Mouse (Mus musculus): ENCODE measurements around the gene Nrxn1. TPM values are rescaled to one million over a fixed set of nuclear protein-coding genes. Genes with fewer than 3 reads are reported as not detected.

Gene Nrxn1
- total and polyA plus RNA-seq, 3 experiments = not detected

- DNase-seq (ENCODE audit: extremely low read depth) = no peak
- no peak overlapping the region for H3K27ac ChIP-seq (ENCODE audit: insufficient read depth, low read depth)
- peaks cover 11% of the 10 kb centered on the region for H3K9me3 ChIP-seq (replicated peaks; ENCODE audit: low read length)
- TF ChIP-seq ZMIZ1 (IDR thresholded peaks at IDR 0.05; ENCODE audit: low read depth, low read length) (no peak), ETS1 (conservative IDR thresholded peaks at IDR 0.05; ENCODE audit: low read depth, low read length) (no peak), MYC (IDR thresholded peaks at IDR 0.05; ENCODE audit: low read depth, low read length) (no peak), RCOR1 (conservative IDR thresholded peaks at IDR 0.05; ENCODE audit: low read depth, low read length) (no peak), UBTF (IDR thresholded peaks at IDR 0.05; ENCODE audit: low read depth, low read length) (no peak), PAX5 (IDR thresholded peaks at IDR 0.05; ENCODE audit: low read length) (no peak), ZKSCAN1 (IDR thresholded peaks at IDR 0.05; ENCODE audit: borderline replicate concordance, low read depth, low read length) (no peak), NRF1 (IDR thresholded peaks at IDR 0.05; ENCODE audit: low read depth, low read length) (no peak), POLR2A (IDR thresholded peaks at IDR 0.05; ENCODE audit: low read depth, low read length) (no peak), NELFE (IDR thresholded peaks at IDR 0.05; ENCODE audit: low read depth, low read length) (no peak), E2F4 (IDR thresholded peaks at IDR 0.05; ENCODE audit: insufficient replicate concordance, low read depth, low read length) (no peak), MEF2A (IDR thresholded peaks at IDR 0.05; ENCODE audit: borderline replicate concordance, low read depth, low read length) (no peak)
- no peaks in the 10 kb centered on the region for H3K4me1 ChIP-seq (ENCODE audit: control insufficient read depth in 1 of 2, insufficient read depth in 2 of 2)
- no peak overlapping the region for H3K4me3 ChIP-seq (replicated peaks in 1 of 3; ENCODE audit: low read depth in 2 of 3, low read length in 2 of 3, poor library complexity in 1 of 3)
- no peak overlapping the region for H3K9ac ChIP-seq (ENCODE audit: insufficient read depth, low read depth)
- in situ Hi-C loops (cut with MboI; ENCODE audit: low pct_ligation_motif_present, low pct_unique_long_range_greater_than_20kb, low sequenced_read_pairs) = no loop called here
- no peaks in the 10 kb centered on the region for H3K79me2 ChIP-seq (replicated peaks; ENCODE audit: control insufficient read depth, extremely low read depth, insufficient read depth, poor library complexity, severe bottlenecking)
- dilution Hi-C loops (cut with MboI; ENCODE audit: extremely low pct_ligation_motif_present, extremely low pct_unique_long_range_greater_than_20kb, low sequenced_read_pairs) = no loop called here
- H3K36me3 ChIP-seq (replicated peaks in 1 of 2; ENCODE audit: control insufficient read depth in 1 of 2, insufficient read depth in 1 of 2, low read length in 1 of 2) = no peaks in the 10 kb centered on the region
- no peaks in the 10 kb centered on the region for H3K27me3 ChIP-seq (replicated peaks)
- H3K4me2 ChIP-seq (ENCODE audit: insufficient read depth, low read depth, poor library complexity, severe bottlenecking) = no peak overlapping the region
Observed at GRCm38 (mm10) chr17:90955221-90955620, 137.7 kb downstream of the Nrxn1 start.

DNA sequence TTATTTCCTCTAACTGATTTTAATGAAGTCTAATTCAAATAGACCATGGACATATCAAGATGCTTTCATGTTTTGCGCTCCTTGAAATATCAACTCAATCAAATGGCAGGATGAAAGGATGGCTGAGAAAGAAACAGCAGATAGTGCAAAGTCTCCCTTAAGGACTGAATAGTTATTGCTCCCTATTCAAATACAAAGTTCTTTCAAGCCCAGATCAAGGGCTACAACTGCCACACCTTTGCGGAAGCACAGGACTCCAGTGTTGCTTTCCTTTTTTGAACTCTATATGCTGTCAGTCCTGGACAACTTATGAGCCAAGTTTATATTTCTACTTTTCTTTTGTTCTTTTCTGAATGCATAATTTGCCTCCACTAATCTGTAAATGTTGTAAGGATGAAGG, 157.9 kb downstream of the Nrxn1 start:
- in situ Hi-C loops (cut with MboI; ENCODE audit: low pct_ligation_motif_present, low pct_unique_long_range_greater_than_20kb, low sequenced_read_pairs) (no loop called here), dilution Hi-C loops (cut with MboI; ENCODE audit: extremely low pct_ligation_motif_present, extremely low pct_unique_long_range_greater_than_20kb, low sequenced_read_pairs) (no loop called here)
- DNase-seq (ENCODE audit: extremely low read depth) = no peak
- H3K27ac ChIP-seq (ENCODE audit: insufficient read depth, low read depth) = no peak overlapping the region
- H3K9ac ChIP-seq (ENCODE audit: insufficient read depth, low read depth) = no peak overlapping the region
- H3K36me3 ChIP-seq (replicated peaks in 1 of 2; ENCODE audit: control insufficient read depth in 1 of 2, insufficient read depth in 1 of 2, low read length in 1 of 2) = no peaks in the 10 kb centered on the region
- H3K4me2 ChIP-seq (ENCODE audit: insufficient read depth, low read depth, poor library complexity, severe bottlenecking) = no peak overlapping the region
- TF ChIP-seq PAX5 (IDR thresholded peaks at IDR 0.05; ENCODE audit: low read length) = no peak
- no peak for TF ChIP-seq CHD2 (IDR thresholded peaks at IDR 0.05; ENCODE audit: low read length)
- no peak for TF ChIP-seq MAZ (IDR thresholded peaks at IDR 0.05; ENCODE audit: low read depth, low read length)
- TF ChIP-seq IRF4 (IDR thresholded peaks at IDR 0.05; ENCODE audit: low read depth, low read length) = no peak
- TF ChIP-seq SMC3 (IDR thresholded peaks at IDR 0.05; ENCODE audit: low read depth, low read length) = no peak
- TF ChIP-seq MAFK (IDR thresholded peaks at IDR 0.05; ENCODE audit: insufficient replicate concordance, low read length) = no peak
- peaks cover 19% of the 10 kb centered on the region for H3K9me3 ChIP-seq (replicated peaks; ENCODE audit: low read length)
- no peaks in the 10 kb centered on the region for H3K27me3 ChIP-seq (replicated peaks)
- H3K4me3 ChIP-seq (replicated peaks in 1 of 3; ENCODE audit: low read depth in 2 of 3, low read length in 2 of 3, poor library complexity in 1 of 3) = no peak overlapping the region
- H3K4me1 ChIP-seq (ENCODE audit: control insufficient read depth in 1 of 2, insufficient read depth in 2 of 2) = no peaks in the 10 kb centered on the region
- no peaks in the 10 kb centered on the region for H3K79me2 ChIP-seq (replicated peaks; ENCODE audit: control insufficient read depth, extremely low read depth, insufficient read depth, poor library complexity, severe bottlenecking)
